Mouse (Mus musculus) thymus, adult 2 months (tissue): ENCODE measurements at regions not wholly inside any gene's neighbourhood (a gene's known extent, or its start where the extent isn't known, plus 50 kb on each side); places are given as distances from the start of the nearest gene placed in this dataset.

Experiments used
- DNase-seq: peaks from one replicate; pipeline ENCODE4 v3.0.0; 2021
- H3K27ac ChIP-seq: fragments of 200-500 bp; 2 replicates; pipeline ENCODE4 v1.5.1; 2012; ENCODE audit warnings: low read length, control low read depth; ENCODE audit not compliant: control insufficient read depth, insufficient read depth
- H3K27me3 ChIP-seq: fragments of 200-500 bp; 2 replicates; pipeline ENCODE4 v1.6.1; 2012; ENCODE audit warnings: mild to moderate bottlenecking, low read length, moderate library complexity, mixed read lengths; ENCODE audit not compliant: control insufficient read depth, insufficient read depth
- H3K36me3 ChIP-seq: fragments of 200-500 bp; 2 replicates; pipeline ENCODE4 v1.6.1; 2012; ENCODE audit warnings: mild to moderate bottlenecking, low read length, moderate library complexity; ENCODE audit not compliant: control insufficient read depth, insufficient read depth
- H3K4me1 ChIP-seq: fragments of 200-500 bp; replicated peaks from 2 replicates; pipeline ENCODE4 v1.6.1; 2012; ENCODE audit warnings: low read length; ENCODE audit not compliant: control insufficient read depth, insufficient read depth
- H3K4me3 ChIP-seq: fragments of 200-500 bp; 2 replicates; pipeline ENCODE4 v1.5.1; 2012; ENCODE audit warnings: mild to moderate bottlenecking, low read length, control low read depth, moderate library complexity; ENCODE audit not compliant: control insufficient read depth, insufficient read depth
- CTCF ChIP-seq: fragments of 200-500 bp; IDR thresholded peaks from 2 replicates; pipeline ENCODE4 v1.5.1; 2012; ENCODE audit warnings: mild to moderate bottlenecking, control low read depth, low read length, moderate library complexity, borderline replicate concordance; ENCODE audit not compliant: control insufficient read depth, poor library complexity, insufficient read depth; ENCODE audit errors: extremely low read depth
- POLR2A ChIP-seq: fragments of 200-500 bp; IDR thresholded peaks from 2 replicates; pipeline ENCODE4 v1.6.1; 2012; ENCODE audit warnings: mild to moderate bottlenecking, low read length, control low read depth, moderate library complexity; ENCODE audit not compliant: control insufficient read depth, poor library complexity, insufficient read depth; ENCODE audit errors: extremely low read depth
- WGBS: fragments of 180-500 bp; shearing (Covaris S2); methylation state at CpG from one replicate; pipeline ENCODE4 v1.1.7; 2018; 5-methylcytosine and 5-hydroxymethylcytosine counted together

DNA sequence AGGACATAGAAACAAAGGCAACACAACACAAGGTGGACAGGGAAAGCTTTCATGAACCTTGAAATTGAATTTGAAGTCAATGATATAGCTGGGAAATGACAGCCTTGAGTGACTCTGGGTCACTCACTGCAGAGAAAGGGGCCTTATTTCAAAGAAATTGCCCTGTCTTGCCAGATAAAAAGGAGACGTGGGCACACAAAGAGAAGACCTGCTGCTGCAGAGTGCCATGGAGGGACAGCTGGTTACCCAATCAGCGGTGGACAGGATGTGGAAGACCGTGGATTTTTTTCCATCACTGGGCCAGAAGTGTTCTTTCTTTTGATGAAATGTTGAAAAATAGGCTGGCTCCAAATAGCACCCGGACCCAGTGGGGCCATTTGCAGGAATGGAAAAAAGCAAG is 77.8 kb upstream of the Epha4 start:
- 93% methylated on average over 4 of the region's 4 CpGs for WGBS
- no peaks in the 10 kb centered on the region for H3K36me3 ChIP-seq
- DNase-seq, result no peak
- H3K27me3 ChIP-seq, result no peaks in the 10 kb centered on the region
- no peak for TF ChIP-seq POLR2A
- no peak for TF ChIP-seq CTCF
- no peaks in the 10 kb centered on the region for H3K4me1 ChIP-seq
- H3K27ac ChIP-seq, result no peak overlapping the region
- no peak overlapping the region for H3K4me3 ChIP-seq

DNA sequence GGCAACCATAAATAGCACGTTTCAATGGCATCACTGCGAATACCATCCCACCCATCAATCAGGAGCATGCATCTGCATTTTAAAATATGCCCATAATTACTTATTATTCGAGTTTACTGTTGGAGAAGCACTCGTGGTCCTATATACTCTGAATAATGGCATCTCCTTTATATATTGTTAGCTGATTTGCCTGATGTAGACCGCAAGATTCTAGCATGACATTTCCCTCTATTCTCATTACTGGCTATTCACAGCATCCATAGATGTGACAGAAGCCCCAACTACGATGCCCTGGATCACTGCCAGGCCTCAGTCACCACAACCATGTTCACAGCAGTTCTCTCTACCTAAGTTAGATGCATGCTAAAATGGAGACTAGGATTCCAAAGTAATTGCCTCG is 77.4 kb upstream of the Epha4 start:
- no peak for DNase-seq
- Histone ChIP-seq H3K27ac (no peak overlapping the region), H3K4me1 (no peaks in the 10 kb centered on the region), H3K36me3 (no peaks in the 10 kb centered on the region), H3K27me3 (no peaks in the 10 kb centered on the region), H3K4me3 (no peak overlapping the region)
- WGBS, result 85% methylated on average over 7 of the region's 7 CpGs
- no peak for TF ChIP-seq CTCF
- TF ChIP-seq POLR2A, result no peak

DNA sequence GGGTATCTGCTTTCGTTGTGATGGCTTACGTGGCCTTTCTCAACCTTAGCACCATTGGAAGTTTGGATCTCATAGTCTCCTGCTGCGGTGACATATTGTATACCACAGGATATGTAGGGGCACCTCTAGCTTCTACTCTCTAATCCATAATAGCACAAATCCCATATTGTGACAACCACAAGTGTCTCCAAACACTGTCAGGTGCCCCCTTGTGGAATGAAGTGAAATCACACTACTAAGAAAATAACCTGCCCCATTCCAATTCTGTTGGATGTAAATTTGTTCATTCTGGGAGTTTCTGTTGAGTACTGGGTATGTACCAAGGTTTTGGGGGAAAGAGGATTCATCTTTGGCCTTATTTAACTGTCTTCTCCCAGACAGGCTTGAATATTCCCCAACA is 74.5 kb upstream of the Epha4 start:
- no peak for DNase-seq
- no peak for TF ChIP-seq POLR2A
- no peak for TF ChIP-seq CTCF
- H3K36me3 ChIP-seq, result no peaks in the 10 kb centered on the region
- H3K4me1 ChIP-seq, result no peaks in the 10 kb centered on the region
- no peak overlapping the region for H3K4me3 ChIP-seq
- no peak overlapping the region for H3K27ac ChIP-seq
- 94% methylated on average over 3 of the region's 3 CpGs for WGBS
- H3K27me3 ChIP-seq, result no peaks in the 10 kb centered on the region

DNA sequence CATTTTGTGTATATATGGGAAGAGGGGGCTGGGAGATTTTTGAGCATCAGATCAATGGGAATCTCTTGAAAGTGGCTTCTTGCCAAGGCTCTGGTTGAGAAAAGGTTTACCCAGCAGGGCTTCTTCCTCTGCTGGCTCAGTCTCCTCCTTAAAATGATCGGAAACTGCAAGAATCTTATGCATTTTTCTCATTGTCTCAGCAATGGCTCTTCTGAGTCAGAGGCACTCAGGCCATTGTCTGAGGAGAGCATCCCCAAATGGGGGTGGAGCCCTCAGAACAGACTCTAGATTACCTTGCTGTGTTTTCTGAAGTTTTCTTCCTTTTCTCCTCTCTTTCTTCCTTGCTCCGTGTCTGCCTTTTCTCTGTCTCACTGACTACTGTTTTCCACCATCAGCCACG is 70.6 kb upstream of the Epha4 start:
- H3K27me3 ChIP-seq, result no peaks in the 10 kb centered on the region
- no peaks in the 10 kb centered on the region for H3K4me1 ChIP-seq
- 84% methylated on average over 3 of the region's 3 CpGs for WGBS
- H3K4me3 ChIP-seq, result no peak overlapping the region
- TF ChIP-seq POLR2A, result no peak
- no peak for TF ChIP-seq CTCF
- no peak overlapping the region for H3K27ac ChIP-seq
- H3K36me3 ChIP-seq, result no peaks in the 10 kb centered on the region
- DNase-seq, result no peak

DNA sequence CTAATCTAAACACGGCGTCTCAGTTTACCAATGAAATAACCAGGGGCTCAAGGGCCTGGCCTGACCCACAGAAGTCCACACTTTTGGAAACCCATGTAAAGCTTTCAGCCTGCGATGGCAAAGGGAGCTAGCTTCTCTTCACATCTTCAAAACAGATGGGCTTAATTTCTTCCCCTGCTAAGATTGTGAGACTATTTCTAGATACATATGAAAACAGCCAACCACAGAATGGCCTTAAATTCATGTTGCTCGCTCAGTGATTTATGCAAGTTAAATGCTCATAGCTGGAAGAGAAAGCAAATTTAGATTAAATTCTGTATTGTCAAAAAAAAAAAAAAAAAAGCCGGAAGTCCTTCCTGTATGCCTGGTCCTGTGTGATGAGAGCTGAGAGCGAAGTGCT is 53.2 kb upstream of the Epha4 start:
- Histone ChIP-seq H3K36me3 (no peaks in the 10 kb centered on the region), H3K27me3 (no peaks in the 10 kb centered on the region), H3K4me1 (no peaks in the 10 kb centered on the region), H3K27ac (no peak overlapping the region), H3K4me3 (no peak overlapping the region)
- TF ChIP-seq POLR2A (no peak), CTCF (no peak)
- DNase-seq, result no peak
- 92% methylated on average over 6 of the region's 6 CpGs for WGBS

DNA sequence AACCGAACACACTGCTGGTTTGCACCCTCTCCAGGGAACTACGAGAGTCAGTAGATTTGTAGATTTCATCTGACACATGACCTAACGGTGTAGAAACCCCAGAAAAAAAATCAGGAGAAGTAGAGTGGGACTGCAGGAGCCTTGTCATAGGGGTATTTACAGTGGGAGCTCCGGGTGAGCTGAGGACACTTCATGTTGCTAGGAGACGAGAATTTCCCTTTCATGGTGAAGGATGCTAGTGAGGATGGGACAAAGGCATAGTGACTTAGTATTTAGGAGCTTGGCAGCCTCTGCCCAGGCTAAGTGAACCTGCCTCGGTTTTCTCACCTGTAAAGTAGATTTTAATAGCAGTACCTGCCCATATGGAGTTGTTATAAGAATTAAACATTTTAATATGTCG is 52.8 kb upstream of the Epha4 start:
- H3K4me1 ChIP-seq, result no peaks in the 10 kb centered on the region
- H3K4me3 ChIP-seq, result no peak overlapping the region
- no peak for TF ChIP-seq CTCF
- TF ChIP-seq POLR2A, result no peak
- H3K27me3 ChIP-seq, result no peaks in the 10 kb centered on the region
- no peak overlapping the region for H3K27ac ChIP-seq
- no peak for DNase-seq
- H3K36me3 ChIP-seq, result no peaks in the 10 kb centered on the region
- WGBS, result 82% methylated on average over 7 of the region's 7 CpGs
